Mouse (Mus musculus) MEL (cell line): Measurements from ENCODE around the gene Zfp809. TPM values are rescaled to one million over a fixed set of nuclear protein-coding genes. Genes with fewer than 3 reads are reported as not detected.

ENCODE experiments used
- DNase-seq: peaks from one replicate; pipeline ENCODE4 v3.0.0; 2011; ENCODE audit warnings: low read depth, low spot score
- H3K27ac ChIP-seq: 2 replicates; pipeline ENCODE4 v1.5.1; 2012; ENCODE audit warnings: low read depth, mild to moderate bottlenecking, control low read depth, low read length, moderate library complexity; ENCODE audit not compliant: control insufficient read depth
- H3K27me3 ChIP-seq, 2 experiments: fragments of 150-350 bp in 1 of 2; sonication (generic) in 1 of 2; 2 replicates each; pipeline ENCODE4 v1.6.1; 2012; ENCODE audit warnings: low read length in 2 of 2, mild to moderate bottlenecking in 2 of 2, improper control_type of control experiment in 1 of 2, moderate library complexity in 1 of 2; ENCODE audit not compliant: insufficient read depth in 2 of 2, control insufficient read depth in 1 of 2
- H3K36me3 ChIP-seq, 2 experiments: 2 replicates each; pipeline ENCODE4 v1.6.1; 2012 to 2014; ENCODE audit warnings: low read length in 2 of 2, improper control_type of control experiment in 1 of 2, inconsistent platforms in 1 of 2, mild to moderate bottlenecking in 1 of 2; ENCODE audit not compliant: insufficient read depth in 2 of 2, control insufficient read depth in 1 of 2
- H3K4me1 ChIP-seq, 2 experiments: fragments of 150-350 bp in 1 of 2; sonication (generic) in 1 of 2; 2 replicates each; pipeline ENCODE4 v1.6.1; 2012; ENCODE audit warnings: low read length in 2 of 2, improper control_type of control experiment in 1 of 2, mild to moderate bottlenecking in 1 of 2; ENCODE audit not compliant: insufficient read depth in 2 of 2, control insufficient read depth in 1 of 2
- H3K4me3 ChIP-seq, 2 experiments: fragments of 150-350 bp in 1 of 2; sonication (generic) in 1 of 2; 2 replicates each; pipeline ENCODE4 v1.5.1; 2012; ENCODE audit warnings: low read depth in 2 of 2, low read length in 2 of 2, mild to moderate bottlenecking in 2 of 2, moderate library complexity in 2 of 2, control low read depth in 1 of 2, improper control_type of control experiment in 1 of 2; ENCODE audit not compliant: control insufficient read depth in 1 of 2, insufficient read depth in 1 of 2
- H3K79me2 ChIP-seq: 2 replicates; pipeline ENCODE4 v1.6.1; 2012; ENCODE audit warnings: mild to moderate bottlenecking, low read length, moderate library complexity; ENCODE audit not compliant: control insufficient read depth, poor library complexity, insufficient read depth
- H3K9ac ChIP-seq: 2 replicates; pipeline ENCODE4 v1.6.1; 2012; ENCODE audit warnings: low read depth, mild to moderate bottlenecking, control low read depth, low read length, moderate library complexity; ENCODE audit not compliant: control insufficient read depth, poor library complexity, severe bottlenecking
- H3K9me3 ChIP-seq: fragments of 150-350 bp; sonication (generic); replicated peaks from 2 replicates; pipeline ENCODE4 v1.6.1; 2012; ENCODE audit warnings: mild to moderate bottlenecking, low read length, improper control_type of control experiment, moderate library complexity; ENCODE audit not compliant: insufficient read depth
- CHD1 ChIP-seq: IDR thresholded peaks from 2 replicates; pipeline ENCODE4 v1.6.1; 2012; ENCODE audit warnings: low read depth, mild to moderate bottlenecking, inconsistent platforms, low read length, improper control_type of control experiment
- CTCF ChIP-seq, 3 experiments: IDR thresholded peaks in 2 of 3; conservative IDR thresholded peaks in 1 of 3; 2 replicates each; pipeline ENCODE4 v1.5.1; 2011 to 2012; ENCODE audit warnings: low read length in 3 of 3, low read depth in 2 of 3, mild to moderate bottlenecking in 2 of 3, improper control_type of control experiment in 1 of 3, inconsistent platforms in 1 of 3, mixed read lengths in 1 of 3, moderate library complexity in 1 of 3; ENCODE audit not compliant: control insufficient read depth in 1 of 3, insufficient read depth in 1 of 3, poor library complexity in 1 of 3, severe bottlenecking in 1 of 3
- E2F4 ChIP-seq: IDR thresholded peaks from 2 replicates; pipeline ENCODE4 v1.6.1; 2011; ENCODE audit warnings: low read depth, low read length, improper control_type of control experiment, borderline replicate concordance
- ELF1 ChIP-seq: IDR thresholded peaks from 2 replicates; pipeline ENCODE4 v1.6.1; 2014; ENCODE audit warnings: low read depth, mild to moderate bottlenecking, inconsistent platforms, low read length, improper control_type of control experiment, moderate library complexity
- ETS1 ChIP-seq: IDR thresholded peaks from 2 replicates; pipeline ENCODE4 v1.6.1; 2012; ENCODE audit warnings: low read depth, mild to moderate bottlenecking, inconsistent platforms, low read length, improper control_type of control experiment, moderate library complexity
- HCFC1 ChIP-seq: IDR thresholded peaks from 2 replicates; pipeline ENCODE4 v1.6.1; 2012; ENCODE audit warnings: low read depth, mild to moderate bottlenecking, inconsistent platforms, low read length, improper control_type of control experiment, moderate library complexity
- MAFK ChIP-seq: IDR thresholded peaks from 2 replicates; pipeline ENCODE4 v1.6.1; 2011; ENCODE audit warnings: low read depth, mild to moderate bottlenecking, low read length, improper control_type of control experiment, borderline replicate concordance
- MAX ChIP-seq: IDR thresholded peaks from 2 replicates; pipeline ENCODE4 v1.6.1; 2011; ENCODE audit warnings: low read length, improper control_type of control experiment
- MEF2A ChIP-seq: IDR thresholded peaks from 2 replicates; pipeline ENCODE4 v1.6.1; 2014; ENCODE audit warnings: low read depth, mild to moderate bottlenecking, inconsistent platforms, low read length, improper control_type of control experiment; ENCODE audit not compliant: poor library complexity, insufficient replicate concordance, severe bottlenecking; ENCODE audit errors: extremely low read depth
- MYB ChIP-seq: IDR thresholded peaks from 2 replicates; pipeline ENCODE4 v1.6.1; 2011; ENCODE audit warnings: mild to moderate bottlenecking, low read depth, low read length, improper control_type of control experiment
- MYC ChIP-seq: IDR thresholded peaks from 2 replicates; pipeline ENCODE4 v1.6.1; 2011; ENCODE audit warnings: low read depth, mild to moderate bottlenecking, low read length, improper control_type of control experiment, moderate library complexity
- POLR2AphosphoS2 ChIP-seq: IDR thresholded peaks from 2 replicates; pipeline ENCODE4 v1.6.1; 2011; ENCODE audit warnings: low read length, improper control_type of control experiment
- RAD21 ChIP-seq: IDR thresholded peaks from 2 replicates; pipeline ENCODE4 v1.6.1; 2011; ENCODE audit warnings: mild to moderate bottlenecking, low read depth, low read length, improper control_type of control experiment
- RCOR1 ChIP-seq: IDR thresholded peaks from 2 replicates; pipeline ENCODE4 v1.6.1; 2012; ENCODE audit warnings: low read depth, mild to moderate bottlenecking, inconsistent platforms, low read length, improper control_type of control experiment
- SIN3A ChIP-seq: IDR thresholded peaks from 2 replicates; pipeline ENCODE4 v1.6.1; 2012; ENCODE audit warnings: low read length, improper control_type of control experiment, inconsistent platforms
- SMC3 ChIP-seq: IDR thresholded peaks from 2 replicates; pipeline ENCODE4 v1.6.1; 2011; ENCODE audit warnings: low read depth, low read length, improper control_type of control experiment
- TBP ChIP-seq: IDR thresholded peaks from 2 replicates; pipeline ENCODE4 v1.8.0; 2011; ENCODE audit warnings: low read depth, low read length, improper control_type of control experiment
- TCF12 ChIP-seq: IDR thresholded peaks from 2 replicates; pipeline ENCODE4 v1.6.1; 2014; ENCODE audit warnings: low read depth, mild to moderate bottlenecking, inconsistent platforms, low read length, improper control_type of control experiment, moderate library complexity
- USF1 ChIP-seq: IDR thresholded peaks from 2 replicates; pipeline ENCODE4 v1.6.1; 2014; ENCODE audit warnings: low read depth, mild to moderate bottlenecking, inconsistent platforms, low read length, improper control_type of control experiment, moderate library complexity
- ZC3H11A ChIP-seq: IDR thresholded peaks from 2 replicates; pipeline ENCODE4 v1.6.1; 2012; ENCODE audit warnings: low read depth, mild to moderate bottlenecking, inconsistent platforms, low read length, improper control_type of control experiment
- ZNF384 ChIP-seq: IDR thresholded peaks from 2 replicates; pipeline ENCODE4 v1.6.1; 2012; ENCODE audit warnings: low read depth, mild to moderate bottlenecking, inconsistent platforms, low read length, improper control_type of control experiment
- polyA plus RNA-seq, 2 experiments: library from polyadenylated mRNA; stranded (reverse) in 1 of 2; unstranded in 1 of 2; fragments of >175 nt in 1 of 2; fragments of >200 nt in 1 of 2; gene quantifications; 2 replicates each; pipeline versions ENCODE4 v1.2.1 to v1.2.4; 2012; ENCODE audit warnings: low replicate concordance in 2 of 2, low read depth in 1 of 2; ENCODE audit not compliant: insufficient read length in 2 of 2, insufficient read depth in 1 of 2, missing spikeins in 1 of 2
- total RNA-seq: library from RNA; depleted of rRNA; stranded (reverse); fragments of 300-350 nt; gene quantifications from 2 replicates; pipeline ENCODE4 v1.2.3, GENCODE M21; 2012

Zfp809 gene
- total and polyA plus RNA-seq, 3 experiments = 67.8 to 101 TPM; not detected in 1

- H3K36me3 ChIP-seq = peaks cover 0 to 17% of the 10 kb centered on the region in 2 experiments; a peak in 2 of 4 replicates
- H3K9ac ChIP-seq = no peak overlapping the region
- DNase-seq = no peak
- no peaks in the 10 kb centered on the region for H3K79me2 ChIP-seq
- no peaks in the 10 kb centered on the region for H3K9me3 ChIP-seq
- peaks cover 0 to 3% of the 10 kb centered on the region in 2 experiments; a peak in 1 of 4 replicates for H3K27me3 ChIP-seq
- H3K4me3 ChIP-seq = no peak overlapping the region
- no peak overlapping the region for H3K27ac ChIP-seq
- peaks cover 10 to 19% of the 10 kb centered on the region in 2 experiments for H3K4me1 ChIP-seq
- TF ChIP-seq MAFK (no peak), CHD1 (no peak), HCFC1 (no peak), ZC3H11A (no peak), MEF2A (no peak), RCOR1 (no peak), TCF12 (no peak), MAX (no peak), POLR2AphosphoS2 (no peak), ZNF384 (no peak), RAD21 (no peak), SMC3 (no peak), TBP (no peak), SIN3A (no peak), ETS1 (no peak), E2F4 (no peak), ELF1 (no peak), MYC (no peak), USF1 (no peak; the same call in 1 of the 2 replicates), CTCF (IDR thresholded peaks at IDR 0.05 in 2 of 3, conservative IDR thresholded peaks at IDR 0.05 in 1 of 3; ENCODE audit: control insufficient read depth in 1 of 3, insufficient read depth in 1 of 3, low read depth in 2 of 3, low read length in 3 of 3, poor library complexity in 1 of 3, severe bottlenecking in 1 of 3) (no peak)
- TF ChIP-seq, all 39 proteins: peak for 0
Observed at GRCm38 (mm10) chr9:22216705-22217104, 8.8 kb upstream of the Zfp809 start.

- DNase-seq = no peak
- no peak overlapping the region for H3K4me3 ChIP-seq
Observed at GRCm38 (mm10) chr9:22217858-22218493, 7.5 kb upstream of the Zfp809 start.

More at GRCm38 (mm10) chr9:22217858-22218493, 7.5 kb upstream of the Zfp809 start:
- Histone ChIP-seq H3K27me3 (peaks cover 0 to 3% of the 10 kb centered on the region in 2 experiments; a peak in 1 of 4 replicates), H3K79me2 (no peaks in the 10 kb centered on the region), H3K9me3 (no peaks in the 10 kb centered on the region), H3K4me1 (peaks cover 10 to 19% of the 10 kb centered on the region in 2 experiments), H3K9ac (no peak overlapping the region), H3K27ac (no peak overlapping the region), H3K36me3 (peaks cover 0 to 17% of the 10 kb centered on the region in 2 experiments; a peak in 2 of 4 replicates)
- TF ChIP-seq MYB = no peak
- TF ChIP-seq ZNF384 = no peak
- TF ChIP-seq POLR2AphosphoS2 = no peak
- no peak for TF ChIP-seq MEF2A
